Mouse (Mus musculus) macrophage (primary cell): ENCODE data around the gene Dbh. TPM values are rescaled to one million over a fixed set of nuclear protein-coding genes. Genes with fewer than 3 reads are reported as not detected.

Experiments
- H3K27ac ChIP-seq: fragments of 350-480 bp; formaldehyde crosslinking; 2 replicates; pipeline ENCODE4 v1.9.0; 2021
- H3K36me3 ChIP-seq: fragments of 350-480 bp; formaldehyde crosslinking; 2 replicates; pipeline ENCODE4 v1.9.0; 2021; ENCODE audit errors: inconsistent target
- H3K4me3 ChIP-seq: fragments of 350-480 bp; formaldehyde crosslinking; 2 replicates; pipeline ENCODE4 v1.9.0; 2021; ENCODE audit errors: inconsistent target
- H3K79me2 ChIP-seq: fragments of 350-480 bp; formaldehyde crosslinking; 2 replicates; pipeline ENCODE4 v1.9.0; 2021; ENCODE audit errors: inconsistent target
- WGBS: methylation state at CpG from one replicate; pipeline ENCODE4 v1.1.7; 2026; ENCODE audit warnings: inconsistent platforms; ENCODE audit not compliant: missing documents; 5-methylcytosine and 5-hydroxymethylcytosine counted together
- polyA plus RNA-seq: library from polyadenylated mRNA; stranded (reverse); fragments of 250-400 nt; gene quantifications from 3 replicates; pipeline ENCODE4 v1.2.4, GENCODE M21; 2018; ENCODE audit warnings: inconsistent platforms

Dbh gene
- polyA plus RNA-seq, 1 experiment from 2014 or later: not detected

- Histone ChIP-seq H3K79me2 (no peaks in the 10 kb centered on the region), H3K36me3 (no peaks in the 10 kb centered on the region), H3K4me3 (no peak overlapping the region), H3K27ac (no peak overlapping the region)
- 90% methylated on average over 7 of the region's 7 CpGs for WGBS
Measured at GRCm38 (mm10) chr2:27223012-27223421, 58.0 kb downstream of the Dbh start.

- H3K4me3 ChIP-seq: no peak overlapping the region
- no peaks in the 10 kb centered on the region for H3K36me3 ChIP-seq
- 93% methylated on average over 7 of the region's 7 CpGs for WGBS
Measured at GRCm38 (mm10) chr2:27226572-27226971, 61.5 kb downstream of the Dbh start.

GRCm38 (mm10) chr2:27228809-27229480 lies 63.9 kb downstream of the Dbh start:
- Histone ChIP-seq H3K27ac (no peak overlapping the region), H3K79me2 (no peaks in the 10 kb centered on the region), H3K36me3 (no peaks in the 10 kb centered on the region), H3K4me3 (no peak overlapping the region)
- WGBS: 92% methylated on average over 5 of the region's 5 CpGs

More at GRCm38 (mm10) chr2:27226572-27226971, 61.5 kb downstream of the Dbh start:
- Histone ChIP-seq H3K27ac (no peak overlapping the region), H3K79me2 (no peaks in the 10 kb centered on the region)

GRCm38 (mm10) chr2:27229481-27230105 lies 64.6 kb downstream of the Dbh start:
- Histone ChIP-seq H3K27ac (no peak overlapping the region), H3K4me3 (no peak overlapping the region), H3K79me2 (no peaks in the 10 kb centered on the region), H3K36me3 (no peaks in the 10 kb centered on the region)
- 94% methylated on average over 2 of the region's 2 CpGs for WGBS

- H3K27ac ChIP-seq: no peak overlapping the region
- H3K79me2 ChIP-seq: no peaks in the 10 kb centered on the region
- WGBS: 16% methylated on average over 7 of the region's 7 CpGs
- no peaks in the 10 kb centered on the region for H3K36me3 ChIP-seq
- H3K4me3 ChIP-seq: no peak overlapping the region
Measured at GRCm38 (mm10) chr2:27232376-27232775, 67.3 kb downstream of the Dbh start.

Other genes with a start within 250 kb of the Dbh start
- gene Surf2, start 248.9 kb upstream of the Dbh start, polyA plus RNA-seq: 25.6 to 50.5 TPM (median 36.1 TPM) in 3 replicates
- 55.2 to 73.5 TPM (median 59.6 TPM) in 3 replicates for gene Surf1, start 248.7 kb upstream of the Dbh start, polyA plus RNA-seq
- 126 to 164 TPM (median 160 TPM) in 3 replicates for gene Surf4, start 231.3 kb upstream of the Dbh start, polyA plus RNA-seq
- gene Stkld1, start 231.2 kb upstream of the Dbh start, polyA plus RNA-seq: 0.30 to 0.79 TPM (median 0.44 TPM) in 3 replicates
- 33.6 to 77.4 TPM (median 33.7 TPM) in 3 replicates for gene Rexo4, start 200.8 kb upstream of the Dbh start, polyA plus RNA-seq
- gene Adamts13, start 191.8 kb upstream of the Dbh start, polyA plus RNA-seq: not detected in 3 replicates
- 10.7 to 20.4 TPM (median 18.3 TPM) in 3 replicates for gene Cacfd1, start 155.3 kb upstream of the Dbh start, polyA plus RNA-seq
- gene Slc2a6, start 137.2 kb upstream of the Dbh start, polyA plus RNA-seq: 2.9 to 43.2 TPM (median 3.8 TPM) in 3 replicates
- gene Mymk, start 93.1 kb upstream of the Dbh start, polyA plus RNA-seq: not detected in 3 replicates
- gene Adamtsl2, start 85.9 kb upstream of the Dbh start, polyA plus RNA-seq: not detected in 3 replicates
- gene Fam163b, start 22.7 kb upstream of the Dbh start, polyA plus RNA-seq: not detected in 3 replicates
- gene Sardh, start 83.1 kb downstream of the Dbh start, polyA plus RNA-seq: 0.89 to 2.1 TPM (median 1.0 TPM) in 3 replicates